ENCODE assay signal across 8 mouse cellular contexts in the genomic region with DNA sequence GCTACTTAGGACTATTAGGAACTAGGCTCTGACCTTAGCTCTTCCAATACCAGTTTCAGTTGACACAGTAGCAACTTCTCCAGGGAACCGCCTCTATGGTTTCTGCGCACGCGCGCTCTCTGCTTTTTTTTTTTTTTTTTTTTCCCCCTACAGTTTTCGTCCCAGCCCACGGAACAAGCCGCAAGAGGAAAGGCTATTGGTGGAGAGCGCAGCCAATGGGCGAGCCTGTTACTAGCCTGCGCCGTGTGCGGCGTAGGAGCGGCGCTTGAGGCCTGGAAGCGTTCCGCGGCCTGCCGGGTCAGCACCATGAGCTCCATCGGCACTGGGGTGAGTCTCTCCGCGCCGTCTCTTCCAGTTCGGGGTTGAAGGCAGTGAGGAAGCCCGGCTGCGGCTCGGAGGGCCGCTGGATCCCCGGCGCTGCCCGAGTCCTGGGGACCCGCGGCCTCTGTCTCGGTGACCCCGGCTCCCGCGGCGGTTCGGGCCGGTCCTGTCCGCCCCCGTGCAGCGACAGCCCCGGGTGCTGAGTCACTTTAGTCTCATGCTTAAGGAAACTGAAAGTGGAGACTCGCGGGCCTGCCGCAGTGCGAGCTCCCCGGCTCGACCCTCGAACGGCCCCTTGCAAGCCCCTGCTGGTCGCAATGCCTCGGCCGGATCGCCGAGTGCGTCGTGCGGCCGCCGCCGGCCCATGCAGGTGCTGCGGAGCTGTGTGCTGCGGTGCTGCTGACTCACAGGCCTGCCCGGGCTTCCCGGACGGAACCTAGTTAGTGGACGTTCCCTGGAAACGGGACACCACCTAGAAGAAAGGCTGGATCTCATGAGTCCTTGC. TPM values are rescaled to one million over a fixed set of nuclear protein-coding genes. Genes with fewer than 3 reads are reported as not detected.
DNase-seq lines count a peak whose midpoint lies in the region; ATAC-seq and TF ChIP-seq lines count a peak whose summit lies in the region.

A gene (plus strand): TSS at position 181 of the 826 bp plus-strand sequence.

- ATAC-seq in cerebellum, adult (ENCODE audit: insufficient number of reproducible peaks, low FRiP score, low TSS enrichment): peak; percentile 99
- peak; percentile 100 for ATAC-seq in forebrain, embryonic 13.5 days
- peak; percentile 99 for ATAC-seq in liver, postnatal 0 days
- ATAC-seq in neural tube, embryonic 14.5 days (ENCODE audit: low read depth): peak; percentile 100

- peak within 1 kb of the TSS; percentile 82 for H3K27ac ChIP-seq in ES-Bruce4 (ENCODE audit: insufficient read depth, low read length)
- peak within 1 kb of the TSS; percentile 96 for H3K27ac ChIP-seq in forebrain, embryonic 13.5 days
- peak within 1 kb of the TSS; percentile 99 for H3K27ac ChIP-seq in liver, postnatal 0 days (ENCODE audit: low read depth)
- peak within 1 kb of the TSS; percentile 93 for H3K27ac ChIP-seq in neural tube, embryonic 14.5 days (ENCODE audit: low read depth, low read length)

- H3K4me2 ChIP-seq in forebrain, embryonic 13.5 days: peak within 1 kb of the TSS; percentile 81
- H3K4me2 ChIP-seq in liver, postnatal 0 days (ENCODE audit: low read depth, low read length): peak within 1 kb of the TSS; percentile 87
- H3K4me2 ChIP-seq in neural tube, embryonic 14.5 days (ENCODE audit: low read depth, low read length): peak within 1 kb of the TSS; percentile 55

- TF ChIP-seq EP300 in ES-Bruce4 (IDR thresholded peaks at IDR 0.05; ENCODE audit: insufficient read depth, low read depth, low read length): no peak
- TF ChIP-seq EP300 in liver, postnatal 0 days (IDR thresholded peaks at IDR 0.05; ENCODE audit: low read depth): peak; percentile 60; the same call in 1 of the 2 replicates

- no peaks in the 10 kb centered on the region for H3K9me3 ChIP-seq in ES-Bruce4 (replicated peaks; ENCODE audit: control insufficient read depth, insufficient read depth, low read length, poor library complexity, severe bottlenecking)
- H3K9me3 ChIP-seq in forebrain, embryonic 13.5 days (replicated peaks): no peaks in the 10 kb centered on the region
- no peaks in the 10 kb centered on the region for H3K9me3 ChIP-seq in liver, postnatal 0 days (ENCODE audit: low read length)
- H3K9me3 ChIP-seq in neural tube, embryonic 14.5 days (ENCODE audit: control insufficient read depth, low read length): no peaks in the 10 kb centered on the region

- TF ChIP-seq CTCF in ES-Bruce4 (IDR thresholded peaks at IDR 0.05; ENCODE audit: low read depth, low read length): no peak
- 0 out of 2 replicates have a peak, but pooled peaks have one; percentile 26 for TF ChIP-seq CTCF in liver, postnatal 0 days (IDR thresholded peaks at IDR 0.05; ENCODE audit: low read depth)

- no peaks in the 10 kb centered on the region for H3K27me3 ChIP-seq in ES-Bruce4 (ENCODE audit: control insufficient read depth, insufficient read depth, low read length, poor library complexity, severe bottlenecking)
- H3K27me3 ChIP-seq in forebrain, embryonic 13.5 days: no peaks in the 10 kb centered on the region
- H3K27me3 ChIP-seq in liver, postnatal 0 days (ENCODE audit: insufficient read depth, low read length): no peaks in the 10 kb centered on the region
- H3K27me3 ChIP-seq in neural tube, embryonic 14.5 days (ENCODE audit: control insufficient read depth, insufficient read depth, low read length): no peaks in the 10 kb centered on the region

- intact Hi-C loops in heart, postnatal 10 days (cut with DNase I): loop anchor here (2.0 to 5.0 kb wide), 2 partner anchors 40 to 98 kb away; a partner anchor contains a TSS

- H3K9ac ChIP-seq in ES-Bruce4 (ENCODE audit: low read depth, poor library complexity, severe bottlenecking): peak within 1 kb of the TSS; percentile 98
- peak within 1 kb of the TSS; percentile 98 for H3K9ac ChIP-seq in forebrain, embryonic 13.5 days
- peak within 1 kb of the TSS; percentile 99 for H3K9ac ChIP-seq in liver, postnatal 0 days (replicated peaks)
- peak within 1 kb of the TSS; percentile 94 for H3K9ac ChIP-seq in neural tube, embryonic 14.5 days (replicated peaks; ENCODE audit: low read depth, low read length)

- peak; percentile 58 for TF ChIP-seq POLR2A in ES-Bruce4 (IDR thresholded peaks at IDR 0.05; ENCODE audit: insufficient read depth, low read length)

- H3K36me3 ChIP-seq in ES-Bruce4 (ENCODE audit: control insufficient read depth, insufficient read depth, low read length, poor library complexity, severe bottlenecking): peaks cover 17% of the 10 kb centered on the region
- H3K36me3 ChIP-seq in forebrain, embryonic 13.5 days (ENCODE audit: poor library complexity, severe bottlenecking): peaks cover 15% of the 10 kb centered on the region
- peaks cover 10% of the 10 kb centered on the region for H3K36me3 ChIP-seq in liver, postnatal 0 days (replicated peaks; ENCODE audit: insufficient read depth, low read length)
- no peaks in the 10 kb centered on the region for H3K36me3 ChIP-seq in neural tube, embryonic 14.5 days (ENCODE audit: control insufficient read depth, insufficient read depth, low read length)

- H3K4me3 ChIP-seq in ES-Bruce4 (ENCODE audit: low read depth, low read length): peak within 1 kb of the TSS; percentile 89
- H3K4me3 ChIP-seq in forebrain, embryonic 13.5 days: peak within 1 kb of the TSS; percentile 99
- peak within 1 kb of the TSS; percentile 96 for H3K4me3 ChIP-seq in liver, postnatal 0 days (ENCODE audit: low read depth, low read length)
- peak within 1 kb of the TSS; percentile 96 for H3K4me3 ChIP-seq in neural tube, embryonic 14.5 days (ENCODE audit: low read depth, low read length)

- H3K4me1 ChIP-seq in ES-Bruce4 (ENCODE audit: control insufficient read depth, insufficient read depth, low read length): no peaks in the 10 kb centered on the region
- peaks cover 14% of the 10 kb centered on the region for H3K4me1 ChIP-seq in forebrain, embryonic 13.5 days
- peaks cover 9% of the 10 kb centered on the region for H3K4me1 ChIP-seq in liver, postnatal 0 days (ENCODE audit: insufficient read depth)
- peaks cover 6% of the 10 kb centered on the region for H3K4me1 ChIP-seq in neural tube, embryonic 14.5 days (ENCODE audit: control insufficient read depth, insufficient read depth, low read length)

- peak; percentile 94 for DNase-seq in heart, postnatal 10 days
- peak; percentile 90 for DNase-seq in large intestine, adult 2 months (ENCODE audit: low read depth, low spot score)
- DNase-seq in liver, postnatal 0 days: peak; percentile 93
- peak; percentile 90 for DNase-seq in testis, postnatal 10 days (ENCODE audit: low spot score)

- under 1% methylated on average over 71 of the region's 71 CpGs for WGBS in forebrain, embryonic 13.5 days
- WGBS in large intestine, adult 2 months: under 1% methylated on average over 71 of the region's 71 CpGs
- 1% methylated on average over 65 of the region's 71 CpGs for WGBS in liver, postnatal 0 days (ENCODE audit: insufficient replicate concordance)
- WGBS in neural tube, embryonic 14.5 days: under 1% methylated on average over 69 of the region's 71 CpGs

RNA-seq across cellular contexts. Expression of the gene that starts here (rescaled TPM):
- polyA plus RNA-seq in ES-Bruce4 (2011; ENCODE audit: insufficient read depth, insufficient read length, low read depth, missing spikeins): 421 and 456 TPM in 2 replicates
- polyA plus RNA-seq in forebrain, embryonic 13.5 days (2015; fragmentation: Nextera tagmentation; extraction: Ambion mirVana): 640 and 646 TPM in 2 replicates
- 100 to 1,000 TPM; 238 to 252 TPM for total RNA-seq in heart, postnatal 10 days (2021)
- polyA plus RNA-seq in large intestine, adult 2 months (2012; rRNA removed): 25.2 and 28.2 TPM in 2 replicates
- 288 and 297 TPM in 2 replicates for polyA plus RNA-seq in liver, postnatal 0 days (2015; fragmentation: Nextera tagmentation; extraction: Ambion mirVana)
- polyA plus RNA-seq in neural tube, embryonic 14.5 days (2014; fragmentation: Nextera tagmentation; extraction: Ambion mirVana): 542 and 609 TPM in 2 replicates

Comparison
In these comparisons a context has a peak if more than half of its experiments do, and no peak if none do; other contexts are left out.
1. Peak in every context shown above with its lines: DNase-seq, ATAC-seq, H3K4me3 ChIP-seq and H3K27ac ChIP-seq.